Mouse (Mus musculus) myocyte (in vitro differentiated cells): ENCODE measurements around the gene Fpgt. TPM values are rescaled to one million over a fixed set of nuclear protein-coding genes. Genes with fewer than 3 reads are reported as not detected.

Source experiments
- H3K27me3 ChIP-seq: one replicate; pipeline ENCODE4 v1.6.1; 2011; ENCODE audit not compliant: control insufficient read depth, insufficient read depth, insufficient read length
- H3K36me3 ChIP-seq: one replicate; pipeline ENCODE4 v1.6.1; 2011; ENCODE audit not compliant: control insufficient read depth, insufficient read depth
- H3K4me2 ChIP-seq: one replicate; pipeline ENCODE4 v1.6.1; 2011; ENCODE audit warnings: low read depth, control low read depth
- H3K4me3 ChIP-seq: one replicate; pipeline ENCODE4 v1.5.1; 2011; ENCODE audit warnings: mild to moderate bottlenecking, control low read depth, moderate library complexity
- H3K79me2 ChIP-seq: one replicate; pipeline ENCODE4 v1.6.1; 2011; ENCODE audit not compliant: control insufficient read depth, insufficient read depth
- H3ac ChIP-seq: one replicate; pipeline ENCODE4 v1.6.1; 2011; ENCODE audit not compliant: control insufficient read depth, insufficient read length
- CEBPB ChIP-seq: IDR thresholded peaks from 2 replicates; pipeline ENCODE4 v1.6.1; 2011; ENCODE audit warnings: mild to moderate bottlenecking, moderate library complexity; ENCODE audit not compliant: poor library complexity, insufficient read depth, severe bottlenecking
- E2F4 ChIP-seq: IDR thresholded peaks from one replicate; pipeline ENCODE4 v1.6.1; 2011; ENCODE audit warnings: mild to moderate bottlenecking, control low read depth, moderate library complexity; ENCODE audit not compliant: insufficient read depth
- MAX ChIP-seq: IDR thresholded peaks from one replicate; pipeline ENCODE4 v1.6.1; 2011; ENCODE audit warnings: low read depth, mild to moderate bottlenecking, control low read depth
- MYOD1 ChIP-seq, 3 experiments: IDR thresholded peaks; one replicate each; pipeline ENCODE4 v1.6.1; 2011; ENCODE audit warnings: control low read depth in 2 of 3, low read depth in 2 of 3, mild to moderate bottlenecking in 2 of 3, moderate library complexity in 1 of 3; ENCODE audit not compliant: insufficient read length in 2 of 3, control insufficient read depth in 1 of 3
- MYOG ChIP-seq, 3 experiments: IDR thresholded peaks; one replicate each; pipeline ENCODE4 v1.6.1; 2011; ENCODE audit warnings: control low read depth in 2 of 3, low read depth in 2 of 3, mild to moderate bottlenecking in 2 of 3; ENCODE audit not compliant: insufficient read length in 2 of 3, control insufficient read depth in 1 of 3, insufficient read depth in 1 of 3
- POLR2A ChIP-seq: IDR thresholded peaks from one replicate; pipeline ENCODE4 v1.6.1; 2011; ENCODE audit warnings: low read depth, mild to moderate bottlenecking, control low read depth, moderate library complexity; ENCODE audit not compliant: insufficient read length
- POLR2AphosphoS2 ChIP-seq: IDR thresholded peaks from one replicate; pipeline ENCODE4 v1.6.1; 2011; ENCODE audit warnings: low read depth, control low read depth; ENCODE audit not compliant: insufficient read length
- REST ChIP-seq: IDR thresholded peaks from one replicate; pipeline ENCODE4 v1.6.1; 2011; ENCODE audit warnings: mild to moderate bottlenecking, control low read depth, moderate library complexity; ENCODE audit not compliant: insufficient read depth, insufficient read length
- SRF ChIP-seq: IDR thresholded peaks from one replicate; pipeline ENCODE4 v1.6.1; 2011; ENCODE audit warnings: low read depth; ENCODE audit not compliant: control insufficient read depth, insufficient read length
- TCF12 ChIP-seq: IDR thresholded peaks from one replicate; pipeline ENCODE4 v1.6.1; 2011; ENCODE audit warnings: mild to moderate bottlenecking, control low read depth; ENCODE audit not compliant: poor library complexity, insufficient read depth, severe bottlenecking
- TCF3 ChIP-seq: IDR thresholded peaks from one replicate; pipeline ENCODE4 v1.6.1; 2011; ENCODE audit warnings: low read depth, control low read depth; ENCODE audit not compliant: insufficient read length
- USF1 ChIP-seq: IDR thresholded peaks from one replicate; pipeline ENCODE4 v1.6.1; 2011; ENCODE audit warnings: low read depth, mild to moderate bottlenecking, control low read depth, moderate library complexity
- polyA plus RNA-seq: library from polyadenylated mRNA; unstranded; fragments of >200 nt; fragmentation: generic; extraction: Trizol; gene quantifications from one replicate; pipeline ENCODE4 v1.2.1, GENCODE M21; 2012; ENCODE audit warnings: missing spikeins

Gene Fpgt
- 4.7 TPM for polyA plus RNA-seq

GRCm38 (mm10) chr3:155093116-155093956, at the start of gene Fpgt, which contains the start of gene Lrriq3:
Gene Fpgt (minus strand): TSS chr3:155093403.
Gene Lrriq3 (plus strand): TSS chr3:155093434.
- peaks cover 19% of the 10 kb centered on the region for H3K36me3 ChIP-seq
- peak in 1 of 3 experiments; percentile 55 for TF ChIP-seq MYOG (IDR thresholded peaks at IDR 0.05; ENCODE audit: control insufficient read depth in 1 of 3, insufficient read depth in 1 of 3, insufficient read length in 2 of 3, low read depth in 2 of 3)
- TF ChIP-seq SRF: peak; percentile 10
- TF ChIP-seq MYOD1 (IDR thresholded peaks at IDR 0.05; ENCODE audit: control insufficient read depth in 1 of 3, insufficient read length in 2 of 3, low read depth in 2 of 3): peak in 1 of 3 experiments; percentile 30
- TF ChIP-seq POLR2AphosphoS2: peak; percentile 56
- no peak for TF ChIP-seq TCF3
- peak; percentile 76 for TF ChIP-seq POLR2A
- TF ChIP-seq TCF12: no peak
- H3ac ChIP-seq: peak within 1 kb of the TSS; percentile 34
- H3K4me3 ChIP-seq: peak within 1 kb of the TSS; percentile 66
- peak within 1 kb of the TSS; percentile 81 for H3K4me2 ChIP-seq
- H3K27me3 ChIP-seq: no peaks in the 10 kb centered on the region
- peaks cover 14% of the 10 kb centered on the region for H3K79me2 ChIP-seq

GRCm38 (mm10) chr3:155141047-155141446, 47.8 kb upstream of the Fpgt start:
- Histone ChIP-seq H3K79me2 (no peaks in the 10 kb centered on the region), H3K27me3 (no peaks in the 10 kb centered on the region), H3K36me3 (no peaks in the 10 kb centered on the region), H3ac (no peak overlapping the region), H3K4me3 (no peak overlapping the region), H3K4me2 (no peak overlapping the region)
- no peak for TF ChIP-seq USF1
- TF ChIP-seq TCF3: no peak
- no peak for TF ChIP-seq MYOD1 (IDR thresholded peaks at IDR 0.05; ENCODE audit: control insufficient read depth in 1 of 3, insufficient read length in 2 of 3, low read depth in 2 of 3)
- TF ChIP-seq POLR2AphosphoS2: no peak
- no peak for TF ChIP-seq SRF
- no peak for TF ChIP-seq E2F4
- no peak for TF ChIP-seq TCF12
- TF ChIP-seq REST: no peak
- no peak for TF ChIP-seq MYOG (IDR thresholded peaks at IDR 0.05; ENCODE audit: control insufficient read depth in 1 of 3, insufficient read depth in 1 of 3, insufficient read length in 2 of 3, low read depth in 2 of 3)
- TF ChIP-seq POLR2A: no peak
- no peak for TF ChIP-seq MAX
- no peak for TF ChIP-seq CEBPB

- Histone ChIP-seq H3ac (no peak overlapping the region), H3K4me2 (no peak overlapping the region), H3K4me3 (no peak overlapping the region), H3K79me2 (no peaks in the 10 kb centered on the region), H3K36me3 (no peaks in the 10 kb centered on the region), H3K27me3 (no peaks in the 10 kb centered on the region)
- no peak for TF ChIP-seq CEBPB
- no peak for TF ChIP-seq MYOG (IDR thresholded peaks at IDR 0.05; ENCODE audit: control insufficient read depth in 1 of 3, insufficient read depth in 1 of 3, insufficient read length in 2 of 3, low read depth in 2 of 3)
- no peak for TF ChIP-seq REST
- TF ChIP-seq SRF: no peak
- no peak for TF ChIP-seq POLR2AphosphoS2
- no peak for TF ChIP-seq MYOD1 (IDR thresholded peaks at IDR 0.05; ENCODE audit: control insufficient read depth in 1 of 3, insufficient read length in 2 of 3, low read depth in 2 of 3)
- no peak for TF ChIP-seq USF1
- TF ChIP-seq MAX: no peak
- TF ChIP-seq POLR2A: no peak
- no peak for TF ChIP-seq E2F4
- no peak for TF ChIP-seq TCF12
- TF ChIP-seq TCF3: no peak
These were observed 44.5 kb upstream of the Fpgt start for GRCm38 (mm10) chr3:155137737-155138136.

GRCm38 (mm10) chr3:155105957-155106356, 12.8 kb upstream of the Fpgt start:
- Histone ChIP-seq H3K36me3 (no peaks in the 10 kb centered on the region), H3K4me2 (no peak overlapping the region), H3ac (no peak overlapping the region), H3K4me3 (no peak overlapping the region), H3K27me3 (no peaks in the 10 kb centered on the region), H3K79me2 (no peaks in the 10 kb centered on the region)
- TF ChIP-seq E2F4: no peak
- no peak for TF ChIP-seq TCF3
- no peak for TF ChIP-seq CEBPB
- no peak for TF ChIP-seq SRF
- TF ChIP-seq MAX: no peak
- TF ChIP-seq TCF12: no peak
- TF ChIP-seq POLR2A: no peak
- no peak for TF ChIP-seq USF1
- no peak for TF ChIP-seq POLR2AphosphoS2
- TF ChIP-seq MYOD1 (IDR thresholded peaks at IDR 0.05; ENCODE audit: control insufficient read depth in 1 of 3, insufficient read length in 2 of 3, low read depth in 2 of 3): no peak

- Histone ChIP-seq H3K27me3 (no peaks in the 10 kb centered on the region), H3K79me2 (no peaks in the 10 kb centered on the region), H3K36me3 (no peaks in the 10 kb centered on the region), H3K4me3 (no peak overlapping the region), H3K4me2 (no peak overlapping the region), H3ac (no peak overlapping the region)
- TF ChIP-seq E2F4 (no peak), USF1 (no peak), MYOG (IDR thresholded peaks at IDR 0.05; ENCODE audit: control insufficient read depth in 1 of 3, insufficient read depth in 1 of 3, insufficient read length in 2 of 3, low read depth in 2 of 3) (no peak), TCF3 (no peak), TCF12 (no peak), POLR2A (no peak), REST (no peak), POLR2AphosphoS2 (no peak), CEBPB (no peak), MAX (no peak), MYOD1 (IDR thresholded peaks at IDR 0.05; ENCODE audit: control insufficient read depth in 1 of 3, insufficient read length in 2 of 3, low read depth in 2 of 3) (no peak), SRF (no peak)
These were observed 6.1 kb upstream of the Fpgt start for GRCm38 (mm10) chr3:155099266-155099665.
